8 mouse cellular contexts compared by ENCODE assay signal in genomic region chr10:13018510-13018909, GRCm38 (mm10). TPM values are rescaled to one million over a fixed set of nuclear protein-coding genes. Genes with fewer than 3 reads are reported as not detected.
DNase-seq lines count a peak whose midpoint lies in the region; ATAC-seq and TF ChIP-seq lines count a peak whose summit lies in the region.

No protein-coding gene starts in this region.

- H3K4me2 ChIP-seq in hindbrain, embryonic 13.5 days, result no peak overlapping the region

- peak; percentile 58; the same call in 1 of the 2 replicates for TF ChIP-seq CTCF in thymus, adult 2 months (IDR thresholded peaks at IDR 0.05; ENCODE audit: borderline replicate concordance, control insufficient read depth, extremely low read depth, insufficient read depth, low read length, poor library complexity)

- H3K9me3 ChIP-seq in hindbrain, embryonic 10.5 days, result no peaks in the 10 kb centered on the region
- H3K9me3 ChIP-seq in hindbrain, embryonic 13.5 days, result no peaks in the 10 kb centered on the region
- no peaks in the 10 kb centered on the region for H3K9me3 ChIP-seq in embryonic facial prominence, embryonic 10.5 days

- 59% methylated on average over 7 of the region's 7 CpGs for WGBS in hindbrain, embryonic 10.5 days
- 62% methylated on average over 7 of the region's 7 CpGs for WGBS in hindbrain, embryonic 13.5 days
- WGBS in thymus, adult 2 months, result 70% methylated on average over 7 of the region's 7 CpGs
- 63% methylated on average over 7 of the region's 7 CpGs for WGBS in embryonic facial prominence, embryonic 10.5 days

- H3K36me3 ChIP-seq in hindbrain, embryonic 10.5 days, result no peaks in the 10 kb centered on the region
- no peaks in the 10 kb centered on the region for H3K36me3 ChIP-seq in hindbrain, embryonic 13.5 days
- no peaks in the 10 kb centered on the region for H3K36me3 ChIP-seq in thymus, adult 2 months (ENCODE audit: control insufficient read depth, insufficient read depth, low read length)
- no peaks in the 10 kb centered on the region for H3K36me3 ChIP-seq in embryonic facial prominence, embryonic 10.5 days (replicated peaks)

- H3K4me1 ChIP-seq in hindbrain, embryonic 10.5 days (replicated peaks), result no peaks in the 10 kb centered on the region; the same call in 1 of the 2 replicates
- H3K4me1 ChIP-seq in hindbrain, embryonic 13.5 days (replicated peaks), result no peaks in the 10 kb centered on the region
- no peaks in the 10 kb centered on the region for H3K4me1 ChIP-seq in thymus, adult 2 months (replicated peaks; ENCODE audit: control insufficient read depth, insufficient read depth, low read length)
- no peaks in the 10 kb centered on the region; the same call in 1 of the 2 replicates for H3K4me1 ChIP-seq in embryonic facial prominence, embryonic 10.5 days

- TF ChIP-seq POLR2A in thymus, adult 2 months (IDR thresholded peaks at IDR 0.05; ENCODE audit: control insufficient read depth, extremely low read depth, insufficient read depth, low read length, poor library complexity), result no peak

- H3K9ac ChIP-seq in hindbrain, embryonic 13.5 days, result no peak overlapping the region

- H3K4me3 ChIP-seq in hindbrain, embryonic 10.5 days, result no peak overlapping the region
- H3K4me3 ChIP-seq in hindbrain, embryonic 13.5 days, result no peak overlapping the region
- no peak overlapping the region for H3K4me3 ChIP-seq in thymus, adult 2 months (ENCODE audit: control insufficient read depth, insufficient read depth, low read length)
- no peak overlapping the region for H3K4me3 ChIP-seq in embryonic facial prominence, embryonic 10.5 days

- no peak for ATAC-seq in hindbrain, embryonic 13.5 days (ENCODE audit: low FRiP score)

- H3K27me3 ChIP-seq in hindbrain, embryonic 10.5 days (ENCODE audit: insufficient read depth, poor library complexity, severe bottlenecking), result no peaks in the 10 kb centered on the region
- H3K27me3 ChIP-seq in hindbrain, embryonic 13.5 days, result no peaks in the 10 kb centered on the region
- no peaks in the 10 kb centered on the region for H3K27me3 ChIP-seq in thymus, adult 2 months (ENCODE audit: control insufficient read depth, insufficient read depth, low read length)
- H3K27me3 ChIP-seq in embryonic facial prominence, embryonic 10.5 days (replicated peaks; ENCODE audit: low read depth, poor library complexity, severe bottlenecking), result no peaks in the 10 kb centered on the region

- peak; percentile 38 for DNase-seq in hindbrain, embryonic 10.5 days (ENCODE audit: low spot score)
- no peak for DNase-seq in thymus, adult 2 months
- no peak for DNase-seq in thymus, adult 18-20 months
- peak; percentile 49 for DNase-seq in embryonic facial prominence, embryonic 10.5 days (ENCODE audit: low spot score)
- peak; percentile 68 to 72 for DNase-seq in kidney, postnatal 4 days
- DNase-seq in thymus, postnatal 14 days, result peak; percentile 40
- DNase-seq in natural killer cell, adult 2 months (ENCODE audit: low spot score in 2 of 2), result no peak

- peak overlapping the region; percentile 40; the same call in 1 of the 2 replicates for H3K27ac ChIP-seq in hindbrain, embryonic 10.5 days
- H3K27ac ChIP-seq in hindbrain, embryonic 13.5 days, result no peak overlapping the region
- no peak overlapping the region for H3K27ac ChIP-seq in thymus, adult 2 months (ENCODE audit: control insufficient read depth, insufficient read depth, low read length)
- H3K27ac ChIP-seq in embryonic facial prominence, embryonic 10.5 days (replicated peaks), result no peak overlapping the region; the same call in 1 of the 2 replicates

RNA-seq across cellular contexts. Expression of gene Sf3b5, which starts 13.4 kb away (rescaled TPM):
- polyA plus RNA-seq in hindbrain, embryonic 10.5 days (2016; fragmentation: Nextera tagmentation; extraction: Ambion mirVana), result 44.0 and 47.3 TPM in 2 replicates
- 26.0 and 27.1 TPM in 2 replicates for polyA plus RNA-seq in hindbrain, embryonic 13.5 days (2015; fragmentation: Nextera tagmentation; extraction: Ambion mirVana)
- polyA plus RNA-seq in thymus, adult 2 months (2012; rRNA removed), result 51.3 and 57.4 TPM in 2 replicates
- 44.8 and 47.2 TPM in 2 replicates for polyA plus RNA-seq in embryonic facial prominence, embryonic 10.5 days (2016; fragmentation: Nextera tagmentation; extraction: Ambion mirVana)

RNA-seq across cellular contexts. Expression of gene Plagl1, which starts 41.8 kb away (rescaled TPM):
- 56.1 and 59.4 TPM in 2 replicates for polyA plus RNA-seq in hindbrain, embryonic 10.5 days (2016; fragmentation: Nextera tagmentation; extraction: Ambion mirVana)
- polyA plus RNA-seq in hindbrain, embryonic 13.5 days (2015; fragmentation: Nextera tagmentation; extraction: Ambion mirVana), result 32.3 and 34.2 TPM in 2 replicates
- 8.8 and 12.4 TPM in 2 replicates for polyA plus RNA-seq in thymus, adult 2 months (2012; rRNA removed)
- polyA plus RNA-seq in embryonic facial prominence, embryonic 10.5 days (2016; fragmentation: Nextera tagmentation; extraction: Ambion mirVana), result 69.6 and 77.8 TPM in 2 replicates

RNA-seq across cellular contexts. Expression of gene Stx11, which starts 54.4 kb away (rescaled TPM):
- polyA plus RNA-seq in hindbrain, embryonic 10.5 days (2016; fragmentation: Nextera tagmentation; extraction: Ambion mirVana), result 1.6 and 2.3 TPM in 2 replicates
- 1.2 and 1.3 TPM in 2 replicates for polyA plus RNA-seq in hindbrain, embryonic 13.5 days (2015; fragmentation: Nextera tagmentation; extraction: Ambion mirVana)
- polyA plus RNA-seq in thymus, adult 2 months (2012; rRNA removed), result 10.5 and 11.1 TPM in 2 replicates
- polyA plus RNA-seq in embryonic facial prominence, embryonic 10.5 days (2016; fragmentation: Nextera tagmentation; extraction: Ambion mirVana), result 1.0 and 1.4 TPM in 2 replicates

Comparison
In these comparisons a context has a peak if more than half of its experiments do, and no peak if none do; other contexts are left out.
1. DNase-seq: peak in hindbrain, embryonic 10.5 days (single experiment), embryonic facial prominence, embryonic 10.5 days (single experiment), kidney, postnatal 4 days (2 of 2) and thymus, postnatal 14 days (single experiment); none in thymus, adult 2 months (single experiment), thymus, adult 18-20 months (0 of 2) and natural killer cell, adult 2 months (0 of 2).